ENCODE assay signal across 24 mouse cellular contexts in the genomic region with DNA sequence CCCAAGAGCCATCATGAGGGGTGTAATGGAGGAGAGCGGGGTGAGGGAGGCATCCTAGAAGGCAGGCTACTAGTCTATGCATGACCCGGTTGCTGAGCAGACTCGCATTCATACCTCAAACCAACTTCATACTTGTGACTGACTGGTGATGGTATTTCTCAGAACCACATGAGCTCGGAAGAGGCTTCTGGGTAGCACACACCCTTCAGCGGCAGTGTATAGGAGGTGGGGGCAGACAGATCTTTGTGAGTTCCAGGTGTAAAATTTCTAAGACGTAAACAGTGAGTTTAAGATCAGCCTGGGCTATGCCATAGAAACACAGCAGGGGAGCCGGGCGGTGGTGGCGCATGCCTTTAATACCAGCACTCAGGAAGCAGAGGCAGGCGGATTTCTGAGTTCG. TPM values are rescaled to one million over a fixed set of nuclear protein-coding genes. Genes with fewer than 3 reads are reported as not detected.
DNase-seq lines count a peak whose midpoint lies in the region; ATAC-seq lines count a peak whose summit lies in the region.
"Had no signal": no experiment of that assay in that cellular context is flagged by ENCODE, and none has a peak within 500 bp of the region (broad histone marks: within the 10 kb centered on the region; RNA-seq: fewer than 3 reads in every experiment).

A gene (minus strand): TSS at position 180 of the 400 bp plus-strand sequence.

- no peak for ATAC-seq in liver, embryonic 11.5 days (replicated peaks; ENCODE audit: low FRiP score)
- ATAC-seq in megakaryocyte-erythroid progenitor cell, adult 5-6 weeks (replicated peaks; ENCODE audit: low FRiP score, low TSS enrichment, poor library complexity, severe bottlenecking): no peak
- ATAC-seq: forebrain, embryonic 13.5 days; hindbrain, embryonic 16.5 days; lung, postnatal 0 days had no signal

- H3K4me3 ChIP-seq in liver, embryonic 11.5 days (ENCODE audit: low read depth, low read length): no peak within 1 kb of the TSS
- H3K4me3 ChIP-seq: embryonic facial prominence, embryonic 15.5 days; forebrain, embryonic 13.5 days; heart, embryonic 12.5 days; neural tube, embryonic 12.5 days had no signal

- H3K4me2 ChIP-seq in liver, embryonic 11.5 days: no peak within 1 kb of the TSS
- H3K4me2 ChIP-seq: embryonic facial prominence, embryonic 15.5 days; forebrain, embryonic 13.5 days; heart, embryonic 12.5 days; neural tube, embryonic 12.5 days had no signal

- H3K4me1 ChIP-seq in liver, embryonic 11.5 days (replicated peaks; ENCODE audit: control insufficient read depth, insufficient read depth, low read length): no peaks in the 10 kb centered on the region
- H3K4me1 ChIP-seq: embryonic facial prominence, embryonic 15.5 days; forebrain, embryonic 13.5 days; heart, embryonic 12.5 days; neural tube, embryonic 12.5 days had no signal

- no peaks in the 10 kb centered on the region for H3K36me3 ChIP-seq in liver, embryonic 11.5 days (ENCODE audit: control insufficient read depth, insufficient read depth, low read length)
- H3K36me3 ChIP-seq: embryonic facial prominence, embryonic 15.5 days; heart, embryonic 12.5 days; neural tube, embryonic 12.5 days had no signal

- 93% methylated on average over 11 of the region's 11 CpGs for WGBS in liver, embryonic 11.5 days

- no peaks in the 10 kb centered on the region for H3K27me3 ChIP-seq in liver, embryonic 11.5 days (replicated peaks; ENCODE audit: control insufficient read depth, insufficient read depth, low read length)
- H3K27me3 ChIP-seq: embryonic facial prominence, embryonic 15.5 days; forebrain, embryonic 13.5 days; heart, embryonic 12.5 days; neural tube, embryonic 12.5 days had no signal

- DNase-seq in liver, embryonic 11.5 days (ENCODE audit: low spot score): no peak
- DNase-seq in liver: no peak
- DNase-seq in ZHBTc4 (ENCODE audit: low read depth, low spot score): peak; percentile 32
- peak; percentile 20 for DNase-seq in induced T-regulatory cell, adult 2 months (ENCODE audit: low read depth)
- DNase-seq in kidney, adult 18-20 months: no peak
- no peak for DNase-seq in cerebellum, adult 11-12 months
- DNase-seq: adrenal gland, postnatal 10 days; cerebellum, adult 9-11 months; gastrocnemius, postnatal 36 days; heart, postnatal 36 days; kidney, adult 8-10 months; kidney, postnatal 4 days; right cerebral cortex, postnatal 14 days; thymus, postnatal 25 days had no signal

- H3K9me3 ChIP-seq in liver, embryonic 11.5 days (ENCODE audit: control insufficient read depth, low read length): no peaks in the 10 kb centered on the region
- H3K9me3 ChIP-seq: embryonic facial prominence, embryonic 15.5 days; forebrain, embryonic 13.5 days; heart, embryonic 12.5 days; neural tube, embryonic 12.5 days had no signal

- H3K27ac ChIP-seq in liver, embryonic 11.5 days (ENCODE audit: low read depth, low read length): no peak within 1 kb of the TSS
- H3K27ac ChIP-seq: embryonic facial prominence, embryonic 15.5 days; forebrain, embryonic 13.5 days; neural tube, embryonic 12.5 days; stomach, postnatal 0 days had no signal

- no peak within 1 kb of the TSS for H3K9ac ChIP-seq in liver, embryonic 11.5 days (ENCODE audit: low read depth, low read length)
- H3K9ac ChIP-seq: embryonic facial prominence, embryonic 15.5 days; forebrain, embryonic 13.5 days; heart, embryonic 12.5 days; neural tube, embryonic 12.5 days had no signal

RNA-seq across cellular contexts. Expression of the gene that starts here (rescaled TPM):
- polyA plus RNA-seq in liver, embryonic 11.5 days (2014; fragmentation: Nextera tagmentation; extraction: Ambion mirVana): 157 and 162 TPM in 2 replicates
- 187 and 213 TPM in 2 replicates for total RNA-seq in megakaryocyte-erythroid progenitor cell, adult 5-6 weeks (2014; fragmentation: Nextera tagmentation)
- total RNA-seq in megakaryocyte-erythroid progenitor cell, adult 5-6 weeks (2017): 134 and 145 TPM in 2 replicates
- total RNA-seq: gastrocnemius, postnatal 36 days; layer of hippocampus, postnatal 14 days; left cerebral cortex, postnatal 14 days had no signal

Comparison
In these comparisons a context has a peak if more than half of its experiments do, and no peak if none do; other contexts are left out.
1. DNase-seq: peak in ZHBTc4 (single experiment) and induced T-regulatory cell, adult 2 months (single experiment); none in liver, embryonic 11.5 days (single experiment), liver (single experiment), kidney, adult 18-20 months (single experiment) and cerebellum, adult 11-12 months (single experiment).